Mouse (Mus musculus) ES-E14 (cell line): ENCODE results near the gene Parp11.
A peak's percentile ranks its signal among the peaks of the same experiment; 100 is the strongest.

Experiments
- CHD2 ChIP-seq: IDR thresholded peaks from 2 replicates; pipeline ENCODE4 v1.6.1; 2014; ENCODE audit warnings: mild to moderate bottlenecking, low read depth, low read length, inconsistent platforms
- HCFC1 ChIP-seq: IDR thresholded peaks from 2 replicates; pipeline ENCODE4 v1.6.1; 2012; ENCODE audit warnings: low read length, inconsistent platforms, borderline replicate concordance; ENCODE audit not compliant: insufficient read depth
- MAFK ChIP-seq: IDR thresholded peaks from 2 replicates; pipeline ENCODE4 v1.6.1; 2014; ENCODE audit warnings: mild to moderate bottlenecking, low read depth, low read length, inconsistent platforms; ENCODE audit not compliant: insufficient read depth
- ZC3H11A ChIP-seq: IDR thresholded peaks from 2 replicates; pipeline ENCODE4 v1.6.1; 2012; ENCODE audit warnings: low read depth, mild to moderate bottlenecking, inconsistent platforms, low read length, borderline replicate concordance
- ZNF384 ChIP-seq: IDR thresholded peaks from 2 replicates; pipeline ENCODE4 v1.6.1; 2012; ENCODE audit warnings: low read depth, low read length, inconsistent platforms

- TF ChIP-seq MAFK (peak; percentile 37; the same call in 1 of the 2 replicates), ZNF384 (no peak), HCFC1 (no peak), CHD2 (no peak), ZC3H11A (no peak)
Observed at GRCm38 (mm10) chr6:127475231-127475630, 28.6 kb downstream of the Parp11 start.
